In the genomic region with DNA sequence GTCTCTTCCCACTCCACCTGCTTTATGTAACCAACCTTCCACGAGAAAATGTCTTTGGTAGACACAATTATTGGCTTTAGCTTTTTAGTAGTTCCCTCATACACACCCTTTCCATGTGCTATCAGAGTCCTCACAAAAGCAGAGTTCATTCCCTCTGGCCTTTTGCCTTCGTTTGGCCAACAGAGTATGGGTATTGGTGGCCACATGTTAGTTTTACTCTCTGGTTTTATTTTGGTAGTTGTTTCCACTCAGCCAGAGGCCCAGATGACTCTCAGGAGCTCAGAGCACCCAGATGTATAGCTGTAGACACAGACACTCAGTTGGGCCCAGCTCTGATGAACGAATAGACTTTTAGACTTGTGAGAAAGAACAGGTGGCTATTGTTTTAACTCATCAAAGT, we compare ENCODE assay signal across 17 mouse cellular contexts.
"Had no signal": no experiment of that assay in that cellular context is flagged by ENCODE, and none has a peak within 500 bp of the region (broad histone marks: within the 10 kb centered on the region; RNA-seq: fewer than 3 reads in every experiment).

No protein-coding gene starts in this region.

- H3K27me3 ChIP-seq: neural tube, embryonic 12.5 days; neural tube, embryonic 13.5 days; neural tube, embryonic 15.5 days; stomach, embryonic 15.5 days had no signal

- H3K4me3 ChIP-seq: neural tube, embryonic 12.5 days; neural tube, embryonic 13.5 days; neural tube, embryonic 15.5 days; stomach, embryonic 15.5 days had no signal

- DNase-seq: retina, postnatal 1 day; right cerebral cortex, adult 18-20 months; right cerebral cortex, postnatal 14 days; right cerebral cortex, postnatal 25 days; right cerebral cortex, postnatal 4 days; spleen, adult 18-20 months; thymus, adult 18-20 months; thymus, adult 2 months; thymus, postnatal 14 days; thymus, postnatal 25 days; thymus, postnatal 36 days; thymus, postnatal 4 days had no signal

- H3K4me1 ChIP-seq: neural tube, embryonic 15.5 days; stomach, embryonic 15.5 days had no signal

- H3K9me3 ChIP-seq: neural tube, embryonic 12.5 days; neural tube, embryonic 13.5 days; neural tube, embryonic 15.5 days; stomach, embryonic 15.5 days had no signal

- H3K36me3 ChIP-seq: neural tube, embryonic 12.5 days; neural tube, embryonic 13.5 days; neural tube, embryonic 15.5 days; stomach, embryonic 15.5 days had no signal

- H3K9ac ChIP-seq: neural tube, embryonic 12.5 days; neural tube, embryonic 13.5 days; neural tube, embryonic 15.5 days; stomach, embryonic 15.5 days had no signal

- H3K27ac ChIP-seq: neural tube, embryonic 12.5 days; neural tube, embryonic 13.5 days; neural tube, embryonic 15.5 days; stomach, embryonic 15.5 days; stomach, postnatal 0 days had no signal

- H3K4me2 ChIP-seq: neural tube, embryonic 12.5 days; neural tube, embryonic 13.5 days; neural tube, embryonic 15.5 days; stomach, embryonic 15.5 days had no signal
